Mouse (Mus musculus): ENCODE results near the gene Sh3tc1. TPM values are rescaled to one million over a fixed set of nuclear protein-coding genes. Genes with fewer than 3 reads are reported as not detected.

Gene Sh3tc1
- polyA plus RNA-seq, 1 experiment from 2014 or later, result 5.0 TPM

DNA sequence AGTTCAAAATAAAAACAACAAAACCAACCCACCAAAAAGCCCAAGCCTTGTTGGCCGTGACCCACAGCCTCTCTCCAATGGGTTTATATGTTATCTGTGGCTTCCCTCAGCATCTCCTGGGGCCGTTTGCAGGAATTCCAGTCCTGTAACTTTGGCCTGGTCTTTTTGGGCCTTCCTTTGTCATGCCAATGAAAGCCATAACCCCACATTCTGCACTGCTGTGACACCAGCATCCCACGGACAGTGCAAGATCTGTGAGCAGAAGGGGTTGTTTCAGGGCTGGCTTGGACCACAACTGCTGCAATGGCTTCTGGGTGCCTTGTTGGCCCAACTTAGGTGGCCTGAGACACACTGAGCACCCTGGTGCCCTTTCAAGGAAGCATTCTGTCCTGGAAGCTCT lies 28.7 kb upstream of the Sh3tc1 start:
- 56% methylated on average over 3 of the region's 3 CpGs for WGBS
- Histone ChIP-seq H3K4me3 (replicated peaks) (no peak overlapping the region), H3K4me1 (peaks cover 5% of the 10 kb centered on the region), H3K27me3 (peaks cover 7% of the 10 kb centered on the region; the same call in 1 of the 2 replicates), H3K36me3 (no peaks in the 10 kb centered on the region), H3K27ac (replicated peaks) (no peak overlapping the region), H3K4me2 (replicated peaks) (no peak overlapping the region), H3K9ac (no peak overlapping the region), H3K9me3 (replicated peaks) (no peaks in the 10 kb centered on the region)
- no peak for ATAC-seq (ENCODE audit: insufficient number of reproducible peaks, low FRiP score, low TSS enrichment, low read depth)

GRCm38 (mm10) chr5:35765909-35766308 lies 26.1 kb upstream of the Sh3tc1 start:
- ATAC-seq (ENCODE audit: insufficient number of reproducible peaks, low FRiP score, low TSS enrichment, low read depth), result no peak
- no peak overlapping the region for H3K9ac ChIP-seq
- no peak overlapping the region for H3K27ac ChIP-seq (replicated peaks)
- no peaks in the 10 kb centered on the region for H3K9me3 ChIP-seq (replicated peaks)
- no peaks in the 10 kb centered on the region for H3K36me3 ChIP-seq
- no peaks in the 10 kb centered on the region for H3K4me1 ChIP-seq
- H3K4me3 ChIP-seq (replicated peaks), result no peak overlapping the region
- WGBS, result 79% methylated on average over 6 of the region's 6 CpGs
- H3K4me2 ChIP-seq (replicated peaks), result no peak overlapping the region
- H3K27me3 ChIP-seq, result peaks cover 10% of the 10 kb centered on the region; the same call in 1 of the 2 replicates

DNA sequence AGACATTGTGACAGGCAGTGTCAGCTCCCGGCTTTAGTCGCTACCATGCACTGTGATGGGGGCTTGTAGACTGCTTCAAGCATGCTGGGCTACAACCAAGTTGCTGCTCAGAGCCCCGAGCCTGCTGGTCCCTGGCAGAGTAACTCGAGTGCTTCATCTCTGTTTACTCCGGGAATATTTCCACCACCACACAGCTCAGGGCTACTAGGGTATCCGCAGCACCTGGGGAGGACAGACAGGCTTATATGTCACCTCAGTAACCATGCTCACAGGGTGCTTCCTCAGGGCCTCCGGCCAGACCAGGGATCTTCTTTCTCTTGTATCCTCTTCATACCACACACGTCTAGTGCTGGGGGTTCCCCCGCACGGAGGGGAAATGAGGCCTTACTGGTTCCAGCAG lies 23.1 kb upstream of the Sh3tc1 start:
- H3K4me1 ChIP-seq, result peaks cover 9% of the 10 kb centered on the region
- no peak overlapping the region for H3K4me3 ChIP-seq (replicated peaks)
- no peak for ATAC-seq (ENCODE audit: insufficient number of reproducible peaks, low FRiP score, low TSS enrichment, low read depth)
- H3K4me2 ChIP-seq (replicated peaks), result no peak overlapping the region
- H3K9ac ChIP-seq, result no peak overlapping the region
- no peak overlapping the region for H3K27ac ChIP-seq (replicated peaks)
- 71% methylated on average over 10 of the region's 10 CpGs for WGBS
- no peaks in the 10 kb centered on the region for H3K9me3 ChIP-seq (replicated peaks)
- H3K36me3 ChIP-seq, result no peaks in the 10 kb centered on the region
- peaks cover 41% of the 10 kb centered on the region for H3K27me3 ChIP-seq

DNA sequence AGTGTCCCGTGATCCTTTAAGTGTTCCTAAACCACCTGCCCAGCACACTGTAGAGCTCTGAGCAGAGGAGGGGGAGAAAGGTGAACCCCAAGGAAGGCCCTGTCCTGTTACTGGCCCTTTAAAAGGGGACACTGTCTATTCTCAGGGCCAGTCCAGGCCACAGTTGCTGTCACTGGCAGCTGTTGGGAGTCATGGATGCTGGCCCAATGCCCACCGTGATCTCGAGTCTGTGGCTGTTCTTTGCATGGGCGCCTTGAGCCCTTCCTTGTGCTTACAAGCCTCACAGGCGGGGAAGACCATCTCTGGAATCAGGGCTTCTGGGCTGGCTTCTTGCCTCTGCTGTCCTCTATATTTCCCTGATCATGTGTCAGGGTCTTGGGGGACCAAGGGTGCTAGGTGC lies 22.6 kb upstream of the Sh3tc1 start:
- H3K36me3 ChIP-seq, result no peaks in the 10 kb centered on the region
- H3K4me3 ChIP-seq (replicated peaks), result no peak overlapping the region
- H3K4me1 ChIP-seq, result peaks cover 11% of the 10 kb centered on the region
- H3K9me3 ChIP-seq (replicated peaks), result no peaks in the 10 kb centered on the region
- H3K9ac ChIP-seq, result no peak overlapping the region
- H3K27ac ChIP-seq (replicated peaks), result no peak overlapping the region
- 54% methylated on average over 5 of the region's 5 CpGs for WGBS
- peaks cover 45% of the 10 kb centered on the region for H3K27me3 ChIP-seq
- no peak overlapping the region for H3K4me2 ChIP-seq (replicated peaks)
- no peak for ATAC-seq (ENCODE audit: insufficient number of reproducible peaks, low FRiP score, low TSS enrichment, low read depth)

- peaks cover 16% of the 10 kb centered on the region for H3K4me1 ChIP-seq
- WGBS, result 70% methylated on average over 5 of the region's 5 CpGs
- H3K4me3 ChIP-seq (replicated peaks), result no peak overlapping the region
- H3K36me3 ChIP-seq, result no peaks in the 10 kb centered on the region
- no peak for ATAC-seq (ENCODE audit: insufficient number of reproducible peaks, low FRiP score, low TSS enrichment, low read depth)
- peaks cover 56% of the 10 kb centered on the region for H3K27me3 ChIP-seq
- no peak overlapping the region for H3K27ac ChIP-seq (replicated peaks)
- H3K9me3 ChIP-seq (replicated peaks), result no peaks in the 10 kb centered on the region
- no peak overlapping the region for H3K4me2 ChIP-seq (replicated peaks)
- H3K9ac ChIP-seq, result no peak overlapping the region
Observed at GRCm38 (mm10) chr5:35761323-35761722, 21.5 kb upstream of the Sh3tc1 start.

DNA sequence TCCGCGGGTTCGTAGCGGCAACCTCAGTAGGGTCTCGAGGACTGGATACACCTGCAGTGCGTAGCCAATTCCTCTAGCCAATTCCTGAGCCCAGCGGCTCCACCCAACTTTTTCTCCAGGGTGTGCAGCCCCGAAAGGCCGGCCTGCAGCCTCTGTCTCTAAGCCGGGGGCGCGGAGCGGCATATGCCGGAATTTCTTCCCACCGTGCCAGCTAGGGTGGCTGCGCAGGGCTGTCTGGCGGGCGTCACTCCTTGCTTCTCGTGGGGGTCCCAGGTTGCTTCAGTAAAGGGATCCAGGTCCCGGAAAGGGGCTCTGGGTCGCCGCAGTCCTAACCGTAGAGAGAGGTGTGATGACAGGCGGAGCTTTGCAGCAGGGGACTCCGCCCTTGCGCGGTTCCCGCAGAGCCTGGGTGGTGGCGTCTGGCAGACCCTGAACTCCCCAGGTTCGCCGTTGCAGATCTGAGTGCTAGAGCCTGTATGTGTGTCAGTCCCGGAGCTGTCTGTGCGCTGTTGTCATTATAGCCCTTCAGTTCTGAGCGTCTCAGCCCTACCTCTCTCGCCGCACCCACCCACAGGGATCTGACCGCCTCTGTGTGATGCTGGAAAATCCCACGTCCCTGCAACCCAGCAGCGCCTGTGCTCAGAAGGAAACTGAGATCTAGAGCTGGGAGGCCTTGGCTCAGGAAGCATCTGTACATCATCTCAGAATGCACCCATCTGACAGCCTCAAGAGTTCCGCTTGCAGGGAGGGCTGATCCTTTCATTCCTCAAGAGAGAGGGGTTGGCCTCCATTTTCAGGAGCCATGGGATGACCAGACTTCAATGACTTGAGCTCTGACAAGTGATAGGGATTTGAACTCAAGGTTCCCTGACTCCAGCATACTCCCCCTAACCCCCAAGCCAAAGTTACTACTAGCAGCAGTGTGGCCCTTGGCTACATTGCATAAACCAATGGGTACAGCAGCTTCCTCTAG lies 18.6 kb upstream of the Sh3tc1 start:
- H3K27ac ChIP-seq (replicated peaks), result no peak overlapping the region
- no peaks in the 10 kb centered on the region for H3K36me3 ChIP-seq
- H3K4me2 ChIP-seq (replicated peaks), result peak overlapping the region; percentile 98
- peak overlapping the region; percentile 55 for H3K4me3 ChIP-seq (replicated peaks)
- peak; percentile 12 for ATAC-seq (ENCODE audit: insufficient number of reproducible peaks, low FRiP score, low TSS enrichment, low read depth)
- no peaks in the 10 kb centered on the region for H3K9me3 ChIP-seq (replicated peaks)
- H3K9ac ChIP-seq, result 0 out of 2 replicates have a peak overlapping the region, but pooled peaks have one; percentile 29
- peaks cover 59% of the 10 kb centered on the region for H3K27me3 ChIP-seq
- peaks cover 16% of the 10 kb centered on the region for H3K4me1 ChIP-seq
- 3% methylated on average over 40 of the region's 40 CpGs for WGBS

DNA sequence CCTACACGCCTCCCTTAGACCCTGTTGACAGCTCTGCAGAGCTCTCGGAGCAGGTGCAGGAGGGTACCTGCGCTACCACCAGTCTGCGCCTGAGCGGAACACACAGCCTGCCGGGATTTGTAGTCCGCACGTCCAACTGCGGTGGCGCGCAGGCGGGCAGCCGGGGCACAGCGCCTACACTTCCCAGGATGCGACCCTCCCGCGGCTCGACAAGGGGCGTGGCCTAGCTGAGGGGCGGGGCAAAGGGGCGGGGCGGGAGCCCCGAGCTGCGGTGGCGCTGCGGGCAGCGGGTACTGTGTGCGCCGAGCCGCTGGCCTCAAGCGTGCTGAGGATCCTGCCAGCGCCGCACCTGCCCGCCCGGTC lies 17.8 kb upstream of the Sh3tc1 start, which contains the start of gene Ablim2:
TSS of gene Ablim2 (plus strand) at position 242 of the 363 bp plus-strand sequence.
- Histone ChIP-seq H3K27me3 (peaks cover 59% of the 10 kb centered on the region), H3K4me2 (replicated peaks) (peak within 1 kb of the TSS; percentile 98), H3K9ac (0 out of 2 replicates have a peak within 1 kb of the TSS, but pooled peaks have one; percentile 29), H3K27ac (replicated peaks) (no peak within 1 kb of the TSS), H3K4me1 (peaks cover 16% of the 10 kb centered on the region), H3K36me3 (no peaks in the 10 kb centered on the region), H3K9me3 (replicated peaks) (no peaks in the 10 kb centered on the region), H3K4me3 (replicated peaks) (peak within 1 kb of the TSS; percentile 55)
- peak; percentile 92 for ATAC-seq (ENCODE audit: insufficient number of reproducible peaks, low FRiP score, low TSS enrichment, low read depth)
- WGBS, result 0% methylated on average over 35 of the region's 35 CpGs

DNA sequence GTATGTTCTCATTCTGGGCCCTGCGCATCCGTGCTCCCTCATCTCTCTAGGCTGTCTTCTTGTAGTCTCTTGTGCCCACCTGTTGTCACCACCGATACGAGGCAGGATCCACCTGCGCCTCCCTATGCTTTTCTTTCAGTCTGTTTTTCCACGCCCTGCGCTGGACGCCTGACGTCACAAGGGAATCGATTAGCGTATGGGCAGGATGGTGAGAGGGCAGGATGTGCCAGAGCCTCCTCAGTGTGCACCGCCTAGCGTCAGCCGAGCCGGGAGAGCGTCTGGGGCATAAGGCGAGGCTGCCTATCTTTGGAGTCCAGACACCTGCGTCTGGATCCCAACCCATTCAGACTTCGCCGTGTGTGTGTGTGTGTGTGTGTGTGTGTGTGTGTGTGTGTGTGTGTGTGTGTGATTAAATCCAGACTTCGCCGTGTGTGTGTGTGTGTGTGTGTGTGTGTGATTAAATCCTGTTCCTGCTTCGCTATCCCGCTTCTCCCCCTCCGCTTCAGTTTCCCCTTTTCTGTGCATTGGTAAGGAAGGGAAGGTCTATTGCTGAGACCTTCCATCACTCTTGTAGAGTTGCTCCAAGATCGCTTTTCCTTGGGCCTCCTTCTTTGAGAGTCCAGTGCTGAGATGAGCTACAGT lies 17.3 kb upstream of the Sh3tc1 start:
- H3K9ac ChIP-seq, result no peak overlapping the region
- no peaks in the 10 kb centered on the region for H3K36me3 ChIP-seq
- H3K9me3 ChIP-seq (replicated peaks), result no peaks in the 10 kb centered on the region
- ATAC-seq (ENCODE audit: insufficient number of reproducible peaks, low FRiP score, low TSS enrichment, low read depth), result no peak
- H3K27me3 ChIP-seq, result peaks cover 59% of the 10 kb centered on the region
- H3K4me3 ChIP-seq (replicated peaks), result peak overlapping the region; percentile 55
- H3K27ac ChIP-seq (replicated peaks), result no peak overlapping the region
- H3K4me1 ChIP-seq, result peaks cover 16% of the 10 kb centered on the region
- H3K4me2 ChIP-seq (replicated peaks), result peak overlapping the region; percentile 98
- 10% methylated on average over 26 of the region's 26 CpGs for WGBS

- H3K4me2 ChIP-seq (replicated peaks), result no peak overlapping the region
- no peak overlapping the region for H3K9ac ChIP-seq
- WGBS, result 76% methylated on average over 4 of the region's 4 CpGs
- no peaks in the 10 kb centered on the region for H3K9me3 ChIP-seq (replicated peaks)
- H3K27ac ChIP-seq (replicated peaks), result no peak overlapping the region
- no peak for ATAC-seq (ENCODE audit: insufficient number of reproducible peaks, low FRiP score, low TSS enrichment, low read depth)
- no peak overlapping the region for H3K4me3 ChIP-seq (replicated peaks)
- H3K4me1 ChIP-seq, result peaks cover 16% of the 10 kb centered on the region
- peaks cover 57% of the 10 kb centered on the region for H3K27me3 ChIP-seq
- H3K36me3 ChIP-seq, result no peaks in the 10 kb centered on the region
Observed at GRCm38 (mm10) chr5:35756020-35756419, 16.2 kb upstream of the Sh3tc1 start.

- Histone ChIP-seq H3K9me3 (replicated peaks) (no peaks in the 10 kb centered on the region), H3K36me3 (no peaks in the 10 kb centered on the region), H3K9ac (no peak overlapping the region), H3K4me1 (peaks cover 16% of the 10 kb centered on the region), H3K27me3 (peaks cover 49% of the 10 kb centered on the region), H3K4me2 (replicated peaks) (no peak overlapping the region), H3K4me3 (replicated peaks) (no peak overlapping the region), H3K27ac (replicated peaks) (no peak overlapping the region)
- WGBS, result 28% methylated on average over 5 of the region's 5 CpGs
- ATAC-seq (ENCODE audit: insufficient number of reproducible peaks, low FRiP score, low TSS enrichment, low read depth), result no peak
Observed at GRCm38 (mm10) chr5:35755131-35755733, 15.4 kb upstream of the Sh3tc1 start.

DNA sequence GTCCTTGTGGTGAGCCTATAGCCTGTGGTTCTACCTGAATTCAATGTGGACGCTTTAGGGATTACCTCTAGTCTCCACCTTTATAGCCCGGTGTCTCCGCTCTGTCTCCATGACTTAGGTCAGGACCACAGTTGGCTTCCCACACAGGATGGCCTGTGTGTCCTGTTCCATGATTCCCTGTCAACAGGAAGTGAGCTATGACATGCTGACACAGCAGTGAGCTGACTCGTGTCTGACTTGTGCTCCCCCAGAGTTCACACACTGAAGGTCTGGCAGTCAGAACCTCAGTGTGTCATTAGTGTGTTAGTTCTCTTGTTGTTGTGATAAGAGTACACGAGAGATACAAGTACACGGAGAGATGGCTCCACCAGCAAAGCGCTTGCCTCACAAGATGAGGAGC lies 11.2 kb upstream of the Sh3tc1 start:
- Histone ChIP-seq H3K4me1 (no peaks in the 10 kb centered on the region), H3K27me3 (peaks cover 7% of the 10 kb centered on the region), H3K4me3 (replicated peaks) (no peak overlapping the region), H3K27ac (replicated peaks) (no peak overlapping the region), H3K9me3 (replicated peaks) (no peaks in the 10 kb centered on the region), H3K36me3 (no peaks in the 10 kb centered on the region), H3K4me2 (replicated peaks) (no peak overlapping the region), H3K9ac (no peak overlapping the region)
- no peak for ATAC-seq (ENCODE audit: insufficient number of reproducible peaks, low FRiP score, low TSS enrichment, low read depth)
- whole genome bisulfite sequencing, result 72% methylated on average over 7 of the region's 7 CpGs

Data from embryonic facial prominence, embryonic 15.5 days (tissue).